Mouse (Mus musculus) adipose tissue, adult 10 weeks (tissue): ENCODE measurements around the gene Cfc1. TPM values are rescaled to one million over a fixed set of nuclear protein-coding genes. Genes with fewer than 3 reads are reported as not detected.

Experiments used
- polyA plus RNA-seq: library from polyadenylated mRNA; stranded (reverse); fragments of 350-450 nt; fragmentation: Illumina TruSeq; extraction: RNeasy Lipid Tissue Mini Kit (QIAGEN cat#74804); gene quantifications from one replicate; pipeline ENCODE4 v1.2.3, GENCODE M21; 2014; ENCODE audit warnings: low read depth, low replicate concordance

Gene Cfc1
- polyA plus RNA-seq = not detected

GRCm38 (mm10) chr1:34535043-34535698 lies at the start of gene Cfc1:
Gene Cfc1 (plus strand): TSS chr1:34535648.

DNA sequence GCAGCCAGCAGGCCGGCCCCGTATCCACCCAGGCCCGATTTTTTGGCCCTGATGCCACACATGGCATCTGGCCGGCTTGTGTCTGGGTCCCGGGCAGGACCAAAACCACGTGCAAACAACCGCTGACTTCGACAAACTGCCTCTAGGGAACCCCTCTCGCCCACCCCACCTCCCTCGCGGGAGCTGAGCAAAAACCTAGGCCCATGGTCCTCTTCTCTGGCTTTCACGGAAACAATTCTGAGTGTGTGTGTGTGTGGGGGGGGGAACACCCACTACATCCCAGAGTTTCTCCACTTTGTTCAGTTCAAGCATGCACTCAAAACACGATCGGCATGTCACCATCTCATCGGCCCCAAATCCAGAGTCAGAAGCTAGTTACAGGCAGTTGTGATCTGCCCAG lies 25.4 kb downstream of the Cfc1 start, which contains the start of gene Prss40:
TSS of gene Prss40 (minus strand) at position 101 of the 400 bp plus-strand sequence.

GRCm38 (mm10) chr1:34578851-34579781 lies 43.7 kb downstream of the Cfc1 start, which contains the start of gene Amer3:
Gene Amer3 (plus strand): TSS chr1:34579657.

Other genes with a start within 250 kb of the Cfc1 start
- 22.5 TPM for gene Ccdc115, start 96.0 kb upstream of the Cfc1 start, polyA plus RNA-seq
- 29.5 TPM for gene Imp4, start 95.8 kb upstream of the Cfc1 start, polyA plus RNA-seq
- 15.6 TPM for gene Ptpn18, start 75.9 kb upstream of the Cfc1 start, polyA plus RNA-seq
- gene Prss39, start 37.2 kb upstream of the Cfc1 start, polyA plus RNA-seq = 8.2 TPM
- 1.6 TPM for gene Prss40, start 25.3 kb downstream of the Cfc1 start, polyA plus RNA-seq
- not detected for gene Amer3, start 44.0 kb downstream of the Cfc1 start, polyA plus RNA-seq